Mouse (Mus musculus) kidney, adult 2 months (tissue): ENCODE data around the gene Ubxn11. TPM values are rescaled to one million over a fixed set of nuclear protein-coding genes. Genes with fewer than 3 reads are reported as not detected.

Source experiments
- DNase-seq: peaks from one replicate; pipeline ENCODE4 v3.0.0; 2021
- H3K27ac ChIP-seq: fragments of 200-500 bp; 2 replicates; pipeline ENCODE4 v1.5.1; 2012; ENCODE audit warnings: low read depth, low read length, control low read depth, inconsistent platforms; ENCODE audit not compliant: insufficient read depth
- H3K27me3 ChIP-seq: fragments of 200-500 bp; replicated peaks from 2 replicates; pipeline ENCODE4 v1.6.1; 2012; ENCODE audit warnings: mild to moderate bottlenecking, moderate library complexity, low read length, inconsistent platforms; ENCODE audit not compliant: control insufficient read depth, insufficient read depth
- H3K36me3 ChIP-seq: fragments of 200-500 bp; 2 replicates; pipeline ENCODE4 v1.6.1; 2012; ENCODE audit warnings: mild to moderate bottlenecking, moderate library complexity, low read length, inconsistent platforms; ENCODE audit not compliant: control insufficient read depth, insufficient read depth
- H3K4me1 ChIP-seq: fragments of 200-500 bp; 2 replicates; pipeline ENCODE4 v1.6.1; 2011; ENCODE audit warnings: low read length; ENCODE audit not compliant: control insufficient read depth, insufficient read depth
- H3K4me3 ChIP-seq: fragments of 200-500 bp; 2 replicates; pipeline ENCODE4 v1.5.1; 2011; ENCODE audit warnings: mild to moderate bottlenecking, low read depth, low read length, control low read depth; ENCODE audit not compliant: insufficient read depth
- CTCF ChIP-seq: fragments of 200-500 bp; conservative IDR thresholded peaks from 2 replicates; pipeline ENCODE4 v1.5.1; 2011; ENCODE audit warnings: low read depth, mild to moderate bottlenecking, control low read depth, low read length, moderate library complexity, mixed read lengths; ENCODE audit not compliant: insufficient read depth, insufficient read length
- POLR2A ChIP-seq: fragments of 200-500 bp; IDR thresholded peaks from one replicate; pipeline ENCODE4 v1.6.1; 2011; ENCODE audit warnings: low read depth, low read length, control low read depth
- WGBS: fragments of 180-500 bp; shearing (Covaris S2); methylation state at CpG from one replicate; pipeline ENCODE4 v1.1.7; 2018; 5-methylcytosine and 5-hydroxymethylcytosine counted together
- polyA plus RNA-seq: library from polyadenylated mRNA; depleted of rRNA; stranded (reverse); fragments of >200 nt; gene quantifications from 2 replicates; pipeline ENCODE4 v1.2.3, GENCODE M21; 2012

The Ubxn11 gene
- polyA plus RNA-seq, 1 experiment = 5.9 TPM

GRCm38 (mm10) chr4:134114038-134114437, 11.7 kb downstream of the Ubxn11 start:
- 98% methylated on average over 4 of the region's 4 CpGs for WGBS
- Histone ChIP-seq H3K36me3 (no peaks in the 10 kb centered on the region), H3K27me3 (no peaks in the 10 kb centered on the region), H3K4me3 (no peak overlapping the region), H3K4me1 (no peaks in the 10 kb centered on the region), H3K27ac (no peak overlapping the region)
- no peak for DNase-seq
- TF ChIP-seq POLR2A = no peak
- TF ChIP-seq CTCF = no peak

GRCm38 (mm10) chr4:134115215-134116144, 13.1 kb downstream of the Ubxn11 start:
- no peak for DNase-seq
- H3K4me1 ChIP-seq = no peaks in the 10 kb centered on the region
- H3K27ac ChIP-seq = no peak overlapping the region
- TF ChIP-seq POLR2A (no peak), CTCF (no peak)
- no peaks in the 10 kb centered on the region for H3K27me3 ChIP-seq
- no peaks in the 10 kb centered on the region for H3K36me3 ChIP-seq
- 86% methylated on average over 16 of the region's 16 CpGs for WGBS
- no peak overlapping the region for H3K4me3 ChIP-seq

- WGBS = 80% methylated on average over 2 of the region's 2 CpGs
- no peak for TF ChIP-seq CTCF
- TF ChIP-seq POLR2A = no peak
- no peak overlapping the region for H3K27ac ChIP-seq
- H3K36me3 ChIP-seq = no peaks in the 10 kb centered on the region
- DNase-seq = no peak
- no peak overlapping the region for H3K4me3 ChIP-seq
- H3K27me3 ChIP-seq = no peaks in the 10 kb centered on the region
- no peaks in the 10 kb centered on the region for H3K4me1 ChIP-seq
Observed at GRCm38 (mm10) chr4:134116501-134116900, 14.1 kb downstream of the Ubxn11 start.

GRCm38 (mm10) chr4:134117012-134117411, 14.6 kb downstream of the Ubxn11 start:
- Histone ChIP-seq H3K36me3 (no peaks in the 10 kb centered on the region), H3K27me3 (no peaks in the 10 kb centered on the region), H3K4me3 (no peak overlapping the region), H3K27ac (no peak overlapping the region), H3K4me1 (no peaks in the 10 kb centered on the region)
- 60% methylated on average over 8 of the region's 8 CpGs for WGBS
- no peak for DNase-seq
- TF ChIP-seq CTCF = no peak

- no peaks in the 10 kb centered on the region for H3K4me1 ChIP-seq
- TF ChIP-seq CTCF (no peak), POLR2A (no peak)
- H3K36me3 ChIP-seq = no peaks in the 10 kb centered on the region
- H3K4me3 ChIP-seq = no peak overlapping the region
- H3K27me3 ChIP-seq = no peaks in the 10 kb centered on the region
- DNase-seq = no peak
- H3K27ac ChIP-seq = no peak overlapping the region
- WGBS = 63% methylated on average over 14 of the region's 14 CpGs
Observed at GRCm38 (mm10) chr4:134118126-134118800, 15.9 kb downstream of the Ubxn11 start.

GRCm38 (mm10) chr4:134119042-134119441, 16.7 kb downstream of the Ubxn11 start:
- Histone ChIP-seq H3K4me1 (no peaks in the 10 kb centered on the region), H3K36me3 (no peaks in the 10 kb centered on the region), H3K4me3 (no peak overlapping the region), H3K27me3 (no peaks in the 10 kb centered on the region), H3K27ac (no peak overlapping the region)
- no peak for DNase-seq
- WGBS = 88% methylated on average over 5 of the region's 5 CpGs
- TF ChIP-seq POLR2A (no peak), CTCF (no peak)

GRCm38 (mm10) chr4:134119644-134120043, 17.3 kb downstream of the Ubxn11 start:
- no peak overlapping the region for H3K4me3 ChIP-seq
- DNase-seq = no peak
- no peaks in the 10 kb centered on the region for H3K4me1 ChIP-seq
- no peak overlapping the region for H3K27ac ChIP-seq
- no peaks in the 10 kb centered on the region for H3K27me3 ChIP-seq
- 77% methylated on average over 9 of the region's 9 CpGs for WGBS
- no peaks in the 10 kb centered on the region for H3K36me3 ChIP-seq
- TF ChIP-seq POLR2A = no peak
- peak; percentile 41 for TF ChIP-seq CTCF
